Mouse (Mus musculus) regulatory T cell (primary cell): ENCODE measurements around the gene Ksr1.

Experiments used
- in situ Hi-C: fragments of 300-600 bp; cut with MboI, MseI; formaldehyde crosslinking; loops from one replicate; pipeline ENCODE4 v1.15.1; 2025; ENCODE audit warnings: high pct_unique_total_duplicates

Gene Ksr1

DNA sequence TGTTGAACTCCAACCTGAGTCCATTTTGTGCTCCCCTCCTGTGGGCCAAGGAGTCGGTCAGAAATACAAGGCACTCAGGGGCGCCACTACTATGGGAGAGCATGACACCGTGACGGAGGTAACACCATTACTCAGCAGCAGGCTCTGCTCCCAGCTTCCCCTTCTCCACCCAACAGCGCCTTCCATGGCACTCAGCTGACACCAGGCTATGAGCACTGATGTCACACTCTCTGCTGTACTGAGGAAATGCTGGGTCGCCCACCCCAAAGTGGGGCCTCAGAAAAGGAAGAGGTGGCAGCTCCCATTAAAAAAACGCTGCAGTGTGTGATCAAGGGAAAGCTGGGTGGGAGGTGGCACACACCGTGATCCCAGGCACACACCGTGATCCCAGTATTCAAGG is 101.0 kb downstream of the Ksr1 start:
- in situ Hi-C loops = no loop called here

DNA sequence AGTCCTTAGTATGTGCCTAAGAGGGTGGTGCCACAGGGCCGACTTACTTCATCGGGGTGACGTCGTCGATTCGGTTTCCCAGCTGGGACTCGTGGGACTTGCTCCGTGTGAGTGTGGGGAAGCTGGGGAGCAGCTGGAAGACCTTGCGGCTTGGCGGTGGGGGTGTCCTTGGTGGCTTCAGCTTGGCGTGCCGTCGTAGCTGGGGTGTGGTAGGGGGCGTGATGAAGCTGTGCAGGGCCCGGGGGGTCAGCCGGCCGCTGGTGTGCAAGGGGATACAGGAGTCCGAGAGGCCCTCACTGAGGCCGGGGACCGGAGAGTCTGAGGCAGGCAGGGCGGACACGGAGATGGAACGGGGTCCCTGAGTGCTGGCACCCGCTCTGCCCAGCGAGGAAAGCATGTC is 101.4 kb downstream of the Ksr1 start:
- in situ Hi-C loops = no loop called here

DNA sequence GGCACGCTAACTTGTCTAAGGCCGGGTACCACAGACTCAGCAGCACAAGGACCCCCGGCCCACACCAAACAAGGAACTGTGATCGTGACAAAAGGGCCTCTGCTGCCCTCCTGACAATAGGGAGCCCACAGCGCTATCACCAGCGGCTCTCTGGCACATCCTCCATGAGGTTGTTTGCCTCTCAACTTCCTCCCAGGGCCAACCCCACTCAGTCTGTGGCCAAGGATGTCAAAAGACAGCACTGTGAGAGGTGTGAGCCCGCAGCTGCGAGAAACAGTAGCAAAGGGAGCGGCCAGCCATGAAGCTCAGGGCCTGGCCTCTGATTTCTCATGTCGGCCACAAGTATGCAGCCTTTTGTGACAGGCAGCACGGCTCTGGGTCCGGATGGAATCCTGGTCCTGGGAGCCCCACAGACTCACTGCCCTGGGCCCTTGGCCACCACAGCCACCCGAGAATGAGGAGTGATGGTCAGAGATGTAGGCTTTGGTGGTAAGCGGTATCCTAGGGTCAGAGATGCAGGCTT is 104.2 kb downstream of the Ksr1 start:
- in situ Hi-C loops = no loop called here

DNA sequence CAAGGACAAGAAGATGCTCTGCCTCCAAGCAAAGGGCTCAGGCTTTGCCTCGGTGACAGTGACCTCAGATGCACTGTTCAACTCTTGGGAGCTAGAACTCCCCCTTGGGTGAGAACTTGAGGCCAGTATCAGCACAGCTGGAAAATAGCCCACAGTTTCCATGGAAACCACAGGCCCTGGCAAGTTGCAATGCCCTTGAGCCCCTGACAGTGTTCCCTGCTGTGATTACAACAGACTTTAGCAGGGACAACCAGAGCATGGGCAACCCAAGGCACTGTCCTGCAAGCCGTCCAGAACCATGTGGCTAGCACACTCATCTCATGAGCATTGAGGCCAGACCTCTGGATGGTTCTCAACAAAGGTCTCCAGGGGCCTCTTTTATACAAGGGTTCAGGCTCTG is 106.7 kb downstream of the Ksr1 start:
- in situ Hi-C loops = no loop called here

DNA sequence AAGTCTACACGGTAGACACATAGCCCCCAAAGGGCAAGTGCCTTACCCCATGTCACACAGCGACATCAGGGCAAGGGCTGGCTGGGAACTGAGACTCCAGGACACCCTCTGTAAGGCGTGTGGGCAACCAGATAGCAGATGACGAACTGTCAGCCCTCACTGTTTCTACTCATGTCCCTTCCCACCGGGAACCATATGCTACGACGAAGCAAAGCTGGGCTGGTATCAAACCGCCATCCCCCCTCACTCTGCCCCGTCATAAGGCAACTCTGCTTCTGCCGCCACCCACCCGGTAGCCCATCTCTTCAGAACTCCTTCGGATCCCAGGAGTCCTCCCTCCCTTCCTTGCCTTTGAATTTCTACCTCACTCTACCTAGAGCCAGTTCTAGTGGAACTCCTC is 108.7 kb downstream of the Ksr1 start:
- in situ Hi-C loops = no loop called here

DNA sequence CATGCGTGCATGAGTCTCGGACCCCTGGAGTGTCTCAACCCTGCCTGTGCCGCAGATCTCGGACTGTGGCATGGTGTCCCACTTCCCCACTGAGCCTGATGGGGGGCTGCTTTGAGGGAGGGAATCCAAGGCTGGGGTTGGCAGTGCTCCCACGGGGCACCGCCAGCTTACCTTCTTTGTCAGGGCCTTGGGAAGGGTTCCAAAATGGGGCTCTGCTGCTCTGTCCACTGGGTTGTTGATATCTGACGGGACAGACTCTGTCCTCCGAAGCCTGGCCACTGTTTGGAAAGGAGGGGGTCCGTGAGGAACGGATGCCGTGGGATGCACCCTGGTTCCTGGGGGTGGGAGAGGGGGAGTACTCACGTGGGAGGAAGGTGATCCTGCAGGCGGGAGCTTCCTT is 109.9 kb downstream of the Ksr1 start:
- in situ Hi-C loops = no loop called here

DNA sequence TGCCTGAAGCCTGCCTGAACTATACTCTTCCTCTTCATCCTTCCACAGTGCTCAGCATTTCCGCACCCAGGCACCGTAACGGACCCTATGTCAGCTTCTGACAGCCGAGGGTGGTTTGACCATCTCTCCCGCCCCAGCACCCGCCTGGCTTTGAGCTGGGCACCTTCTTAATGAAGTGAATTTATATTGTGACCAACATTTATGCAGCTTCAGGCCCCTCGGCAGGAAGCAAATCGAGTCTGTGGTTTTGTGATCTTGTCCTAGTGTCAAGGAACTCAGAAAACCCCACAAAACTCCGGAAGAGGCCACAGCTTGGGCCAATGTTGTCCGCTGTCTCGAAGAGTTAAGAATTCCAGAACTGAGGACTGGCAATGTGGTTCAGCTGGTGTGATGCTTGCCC is 112.6 kb downstream of the Ksr1 start:
- in situ Hi-C loops = loop anchor here (5.0 kb wide), 2 partner anchors 69 to 179 kb away; no protein-coding TSS in a partner anchor

DNA sequence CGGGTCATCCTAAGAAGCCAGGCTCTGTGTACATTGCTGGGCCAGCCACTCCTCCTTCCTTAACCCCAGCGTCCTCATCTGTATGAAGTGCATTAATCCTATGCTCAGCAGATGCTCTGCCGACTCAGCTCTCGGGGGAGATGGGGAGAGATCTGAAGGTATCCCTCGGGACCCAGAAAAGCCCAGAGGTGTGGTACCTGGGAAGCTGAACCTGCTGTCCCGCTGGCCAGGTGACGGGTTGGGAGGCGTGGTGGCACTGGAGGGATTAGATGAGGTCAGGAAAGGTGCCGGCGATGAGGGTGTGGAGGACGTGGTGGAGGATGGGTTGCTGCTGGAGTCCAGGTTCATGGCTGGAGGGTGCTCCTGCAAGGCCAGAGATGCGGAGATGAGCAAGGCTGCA is 113.2 kb downstream of the Ksr1 start:
- in situ Hi-C loops = loop anchor here (5.0 kb wide), 2 partner anchors 69 to 179 kb away; no protein-coding TSS in a partner anchor

DNA sequence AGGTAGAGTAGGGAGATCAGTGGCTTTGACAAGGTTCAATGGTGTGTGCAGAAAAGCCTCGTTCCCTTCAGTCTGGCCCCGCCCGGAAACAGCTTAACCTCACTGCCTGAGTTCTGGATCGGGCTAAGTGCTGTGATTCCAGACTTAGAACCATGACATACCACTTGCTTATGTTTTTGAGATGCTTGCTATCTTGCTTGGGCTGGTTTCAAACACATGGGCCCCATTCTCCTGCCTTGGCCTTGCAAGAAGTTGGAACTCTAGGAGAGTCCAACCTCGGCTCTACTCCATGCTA is 114.8 kb downstream of the Ksr1 start:
- in situ Hi-C loops = loop anchor here (5.0 kb wide), 2 partner anchors 71 to 181 kb away; no protein-coding TSS in a partner anchor

DNA sequence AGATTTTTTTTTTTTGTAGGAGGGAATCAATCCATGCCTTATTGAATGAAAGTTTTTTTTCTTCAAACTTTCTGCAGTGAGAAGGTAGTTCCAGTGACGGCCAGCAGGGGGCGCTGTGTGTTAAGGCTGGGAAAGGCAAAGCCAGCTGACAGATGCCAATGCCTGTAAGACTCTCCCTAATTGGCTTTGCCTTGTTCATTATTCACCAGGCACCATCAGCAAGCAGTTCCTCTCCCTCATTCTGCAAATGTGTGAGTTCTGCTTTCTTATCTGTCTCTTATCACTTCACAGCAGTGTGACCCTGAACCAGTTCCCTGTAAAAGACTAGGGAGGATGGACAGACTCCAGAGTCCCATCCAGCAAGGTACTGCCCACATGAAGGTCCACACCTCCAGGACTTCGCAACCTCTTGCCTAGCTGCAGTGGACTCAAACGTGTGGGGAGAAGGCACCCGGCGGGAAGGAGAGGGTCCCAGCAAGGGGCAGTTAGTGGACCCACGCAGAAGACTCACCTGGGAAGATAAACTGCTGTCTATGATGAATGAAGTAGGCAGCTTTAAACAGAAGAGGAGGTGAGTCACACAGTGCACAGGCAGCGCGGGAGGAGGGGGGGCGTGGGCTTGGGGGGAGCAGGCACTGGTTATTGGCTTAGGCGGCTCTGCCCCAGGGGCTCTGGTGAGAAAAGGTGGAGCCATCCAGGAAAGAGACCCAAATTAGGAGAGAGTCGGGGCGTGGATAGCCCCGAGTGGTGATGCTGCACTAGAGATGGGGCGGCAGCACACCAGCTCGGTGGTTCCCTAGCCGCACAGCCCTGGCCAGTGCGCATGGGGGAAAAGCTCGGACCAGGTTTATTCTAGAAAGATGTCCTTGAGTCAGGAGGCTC is 115.4 kb downstream of the Ksr1 start:
- in situ Hi-C loops = loop anchor here (5.0 kb wide), 2 partner anchors 71 to 181 kb away; no protein-coding TSS in a partner anchor

DNA sequence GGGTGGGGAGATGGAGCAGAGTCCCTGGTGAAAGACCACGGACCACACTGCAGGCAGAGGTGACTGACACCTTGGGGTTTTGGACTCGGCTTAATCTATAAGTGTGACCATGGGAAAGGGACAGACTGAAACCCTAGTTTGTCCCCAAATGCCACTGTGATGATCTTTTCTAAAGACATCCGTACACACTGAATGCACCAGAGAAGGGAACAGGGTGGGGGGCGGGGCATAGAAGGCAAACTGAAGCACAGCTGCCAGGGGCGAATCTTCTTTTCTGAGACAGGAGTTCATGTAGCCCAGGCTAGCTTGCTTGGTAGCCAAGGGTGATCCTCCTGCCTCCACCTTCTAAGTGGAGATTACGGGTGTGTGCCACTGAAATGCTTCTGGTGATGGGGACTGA is 122.5 kb downstream of the Ksr1 start:
- in situ Hi-C loops = no loop called here

DNA sequence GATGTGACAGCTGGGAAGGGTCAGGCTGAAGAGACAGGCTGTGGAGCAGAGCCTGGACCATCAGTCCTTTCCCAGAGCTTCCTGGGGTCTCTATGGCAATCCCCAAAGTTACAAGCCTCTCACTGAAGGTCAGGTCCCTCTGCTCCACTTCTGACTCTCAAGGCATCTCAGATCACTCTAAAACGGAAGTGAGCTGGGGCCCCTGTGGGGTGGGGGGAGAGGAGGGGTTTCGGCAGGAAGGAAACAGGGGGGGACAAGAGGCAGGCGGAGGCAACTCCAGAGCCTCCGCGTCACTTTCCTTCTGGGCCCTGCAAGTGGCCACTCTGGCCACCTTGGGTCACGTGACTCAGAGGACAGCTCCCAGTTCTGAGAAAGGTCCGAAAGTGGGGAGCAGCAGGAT is 122.9 kb downstream of the Ksr1 start:
- in situ Hi-C loops = no loop called here

DNA sequence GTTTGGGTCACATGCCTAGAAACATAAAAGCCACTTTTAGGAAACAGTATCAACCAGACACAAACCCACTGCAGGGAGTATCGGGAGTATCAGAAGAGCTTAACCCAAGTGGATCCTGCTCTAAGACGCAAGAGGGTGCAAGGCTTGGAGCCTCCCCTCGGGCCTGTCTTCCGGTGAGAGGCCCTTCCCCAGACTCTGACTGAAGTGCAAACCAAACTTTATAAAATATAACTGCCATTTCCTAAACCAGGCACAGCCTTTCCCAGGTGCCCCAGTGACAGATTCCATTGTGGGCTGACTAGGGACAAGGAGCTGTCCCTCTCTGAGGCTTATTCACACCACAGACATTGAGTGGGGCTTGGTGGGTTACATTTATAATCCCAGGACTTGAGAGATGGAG is 123.4 kb downstream of the Ksr1 start:
- in situ Hi-C loops = no loop called here

DNA sequence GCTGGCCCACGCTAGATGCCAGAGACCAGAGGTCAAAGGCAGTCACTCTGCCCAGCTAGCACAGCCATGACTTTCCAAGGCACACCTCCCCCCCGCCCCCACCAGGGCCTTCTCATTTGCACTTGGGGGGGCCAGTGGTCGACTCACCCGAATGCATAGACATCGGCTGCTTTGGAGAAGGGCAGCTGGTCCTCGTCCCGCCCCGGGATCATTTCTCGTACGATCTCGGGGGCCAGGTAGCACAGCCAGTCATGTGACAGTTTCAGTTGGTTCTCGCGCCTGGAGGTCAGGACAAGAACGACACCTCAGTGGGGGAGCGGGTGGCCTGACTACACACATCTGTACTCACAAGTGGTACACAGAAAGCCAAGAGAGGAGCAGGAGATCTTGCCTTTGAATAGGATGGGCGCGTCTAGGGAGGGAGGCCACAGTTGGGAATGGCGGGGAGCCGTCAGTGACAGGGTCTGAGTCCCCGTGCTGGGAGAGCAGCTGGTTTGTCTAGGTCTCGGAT is 125.6 kb downstream of the Ksr1 start:
- in situ Hi-C loops = no loop called here

DNA sequence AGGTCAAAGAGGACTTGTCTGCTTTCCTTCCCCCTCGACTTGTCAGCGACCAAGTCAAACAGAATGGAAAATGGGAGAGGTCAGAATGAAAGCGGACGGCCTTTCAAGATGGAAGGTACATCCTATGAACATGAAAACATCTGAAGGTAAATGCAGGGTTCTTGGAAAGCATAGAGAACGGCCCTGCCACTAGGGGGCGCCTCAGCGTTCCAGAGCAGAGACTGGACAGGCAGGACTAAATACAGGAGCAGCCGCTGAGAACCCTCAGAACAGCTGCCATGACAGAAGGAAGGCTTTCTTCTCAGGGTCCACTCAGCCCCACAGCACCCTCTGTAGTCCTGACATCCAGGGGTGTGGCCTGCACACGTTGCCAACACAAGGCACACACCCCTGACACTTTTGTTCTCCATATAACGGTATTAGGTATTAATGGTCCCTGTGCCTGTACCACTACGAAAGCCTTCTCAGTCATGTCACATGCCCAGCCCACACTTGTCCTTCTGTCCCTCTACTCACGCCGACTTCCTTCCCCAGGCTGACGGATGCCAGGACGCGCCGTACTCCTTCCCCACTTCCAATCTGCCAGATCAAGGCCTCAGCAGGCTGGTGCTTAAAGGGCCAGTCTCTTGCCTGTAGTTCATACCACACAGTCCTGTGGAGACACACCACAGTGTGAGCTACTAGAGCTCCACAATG is 126.2 kb downstream of the Ksr1 start:
- in situ Hi-C loops = no loop called here

DNA sequence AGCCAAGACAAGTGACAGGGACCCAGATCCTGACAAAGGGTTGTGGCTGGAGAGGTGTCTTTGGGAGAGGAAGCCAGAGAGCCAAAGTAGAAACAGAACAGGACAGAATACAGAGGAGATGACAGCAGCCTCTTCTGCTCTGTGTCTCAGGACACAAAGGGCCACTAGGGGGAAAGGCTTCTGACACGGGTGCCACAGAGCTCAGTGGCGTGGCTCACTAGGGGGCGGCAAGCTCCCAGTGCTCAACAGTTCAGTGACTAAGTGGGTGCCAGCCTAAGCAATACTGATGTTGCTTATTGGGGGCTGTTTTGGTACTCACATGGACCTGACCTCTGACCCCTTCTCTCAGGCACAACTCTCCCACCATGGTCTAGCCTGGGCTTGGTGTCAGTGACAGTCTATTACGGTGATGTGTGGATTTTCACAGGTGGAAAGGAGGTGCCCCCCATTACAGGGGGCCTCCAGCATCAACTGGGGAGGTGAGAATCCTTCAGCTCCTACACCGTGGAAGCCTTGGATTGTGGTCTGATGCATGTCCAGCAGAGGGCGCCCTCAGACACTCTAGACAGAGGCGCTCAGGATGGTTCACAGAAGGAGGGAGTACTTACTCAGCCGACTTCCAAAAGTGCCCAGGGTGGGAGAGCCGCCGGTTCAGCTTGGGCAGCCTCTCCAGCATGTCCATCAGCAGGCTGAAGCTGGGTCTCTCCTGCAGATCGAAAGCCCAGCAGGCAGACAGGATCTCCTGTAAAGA is 127.1 kb downstream of the Ksr1 start:
- in situ Hi-C loops = no loop called here

DNA sequence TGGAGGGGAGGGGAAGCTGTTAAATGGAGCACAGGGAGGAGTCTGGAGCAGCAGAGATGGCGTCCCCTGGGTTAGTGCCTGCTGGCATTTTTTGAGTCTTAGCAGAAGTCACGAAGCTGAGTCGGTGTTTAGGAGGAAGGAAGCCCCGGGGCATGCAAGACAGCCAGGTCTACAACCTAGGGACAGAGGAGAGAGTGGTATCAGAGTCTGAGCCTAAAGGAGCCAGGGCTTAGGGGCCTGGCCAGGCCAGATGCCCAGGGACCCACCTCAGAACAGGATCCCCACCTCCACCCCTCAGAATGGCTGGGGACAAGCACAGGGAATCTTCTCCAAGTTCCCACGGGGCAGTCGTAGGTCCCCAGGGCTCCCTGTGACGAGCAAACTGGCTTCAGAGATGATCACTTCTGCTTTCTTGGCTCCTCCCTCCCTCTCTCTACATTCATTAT is 129.0 kb downstream of the Ksr1 start:
- in situ Hi-C loops = no loop called here

DNA sequence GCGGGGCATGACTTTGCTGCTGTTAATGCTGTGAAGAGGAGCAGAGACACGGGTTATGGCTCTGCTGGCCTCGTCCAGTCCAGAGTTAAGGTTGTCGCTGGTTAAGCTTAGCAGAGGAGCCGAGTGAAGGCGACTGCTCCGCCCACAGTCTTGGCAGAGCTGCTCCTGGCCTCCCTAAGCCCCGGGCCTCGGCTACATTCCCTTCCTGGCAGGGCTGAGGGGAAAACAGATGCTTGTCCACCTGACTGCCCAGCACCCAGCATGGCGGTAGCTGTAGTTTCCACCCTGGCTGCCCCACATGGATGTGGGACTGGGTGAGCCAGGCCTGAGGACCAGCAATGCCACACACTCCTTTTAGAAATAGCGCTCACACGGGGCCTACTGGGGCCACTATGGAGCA is 130.0 kb downstream of the Ksr1 start:
- in situ Hi-C loops = no loop called here

DNA sequence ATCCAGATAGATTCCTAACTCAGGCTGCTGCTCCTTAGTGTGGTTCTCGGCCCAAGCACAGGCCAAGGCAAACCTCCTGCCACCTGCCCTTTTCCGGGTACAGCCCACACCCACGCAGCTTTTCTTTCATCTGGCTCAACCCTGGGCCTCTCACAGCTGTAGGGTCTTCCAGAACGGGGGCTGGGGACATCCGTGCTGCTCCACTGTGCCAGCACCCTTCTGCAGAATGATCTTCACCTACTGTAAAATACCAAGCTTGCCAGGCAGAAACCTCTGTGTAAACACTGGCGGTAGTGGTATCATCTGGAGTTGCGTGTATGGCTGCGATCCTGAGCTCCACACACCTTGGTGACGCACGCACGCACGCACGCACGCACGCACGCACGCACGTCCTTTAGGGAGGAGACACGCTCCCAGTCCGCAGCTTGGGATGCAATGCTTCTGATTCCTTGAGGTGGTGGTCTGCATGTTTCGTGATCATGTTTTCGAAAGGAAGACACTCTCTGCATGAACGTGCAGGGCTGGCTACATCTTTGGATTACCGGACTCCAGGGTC is 130.5 kb downstream of the Ksr1 start:
- in situ Hi-C loops = no loop called here

DNA sequence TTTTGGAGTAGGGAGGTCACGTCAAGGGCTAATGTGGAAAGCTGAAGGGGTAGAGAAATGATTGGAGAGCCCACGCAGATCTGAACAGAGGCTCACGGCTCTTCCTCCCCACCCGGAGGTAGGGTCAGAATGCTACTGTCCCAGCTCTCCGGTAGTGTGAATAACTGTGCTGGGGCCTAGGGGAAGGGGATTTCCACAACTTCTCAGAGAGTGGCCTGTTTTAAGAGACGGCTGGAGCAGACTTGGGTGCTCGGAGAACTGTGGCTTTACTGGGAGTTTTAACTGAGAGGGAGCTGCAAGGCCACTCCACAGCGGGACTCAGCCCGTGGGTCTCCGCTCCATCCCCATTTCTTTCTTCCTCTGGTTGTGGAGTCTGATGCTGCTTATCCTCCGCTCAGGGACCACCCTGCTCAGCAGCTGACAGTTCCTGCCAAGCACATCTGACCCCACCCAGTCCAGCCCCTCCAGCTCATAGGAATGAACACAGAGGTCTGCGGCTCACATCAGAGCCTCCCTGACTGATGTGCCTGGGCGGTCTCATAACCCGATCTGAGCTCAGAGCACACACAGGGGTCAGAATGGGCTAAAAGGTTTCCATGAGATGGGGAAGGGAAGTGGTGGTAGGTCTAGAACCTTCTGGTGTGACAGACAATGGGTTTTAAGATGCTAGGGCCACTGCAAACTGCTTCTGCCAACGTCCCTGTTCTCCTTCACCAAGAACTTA is 131.4 kb downstream of the Ksr1 start:
- in situ Hi-C loops = no loop called here

DNA sequence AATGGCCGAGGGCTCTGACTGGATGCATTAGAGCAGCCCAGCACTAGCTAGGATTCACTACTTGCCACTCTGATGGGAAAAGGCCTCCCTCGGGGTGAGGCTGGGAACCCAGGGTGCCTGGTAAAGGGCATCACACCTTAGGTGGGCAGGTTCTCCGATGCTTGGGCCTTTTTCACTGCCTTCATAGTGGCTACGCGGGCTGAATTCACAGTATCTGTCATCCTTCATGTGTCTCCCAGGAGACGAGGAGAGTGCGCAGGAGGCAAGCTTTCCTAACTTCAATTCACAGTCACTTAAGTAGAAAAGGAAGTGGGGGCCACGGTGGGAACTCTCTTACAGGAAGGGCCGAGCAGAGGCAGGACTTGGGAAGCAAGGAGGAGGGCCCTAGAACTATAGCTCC is 132.4 kb downstream of the Ksr1 start:
- in situ Hi-C loops = no loop called here
